Mouse (Mus musculus) heart, embryonic 11.5 days (tissue): ENCODE data around the gene Ntrk3. TPM values are rescaled to one million over a fixed set of nuclear protein-coding genes. Genes with fewer than 3 reads are reported as not detected.

Source experiments
- ATAC-seq: fragments of 200-750 bp; cut with Nextera tagmentation; replicated peaks from 2 replicates; pipeline ENCODE4 v1.8.0; 2017; ENCODE audit warnings: moderate library complexity; ENCODE audit not compliant: insufficient number of reproducible peaks, low FRiP score, low TSS enrichment
- H3K27ac ChIP-seq: fragments of 300-500 bp; sonication (generic); 2 replicates; pipeline ENCODE4 v1.5.1; 2014; ENCODE audit warnings: mild to moderate bottlenecking, low read depth, low read length
- H3K27me3 ChIP-seq: fragments of 300-500 bp; sonication (generic); 2 replicates; pipeline ENCODE4 v1.6.1; 2014; ENCODE audit warnings: mild to moderate bottlenecking, low read length, mixed read lengths; ENCODE audit not compliant: control insufficient read depth, insufficient read depth
- H3K36me3 ChIP-seq: fragments of 300-500 bp; sonication (generic); 2 replicates; pipeline ENCODE4 v1.6.1; 2014; ENCODE audit warnings: mild to moderate bottlenecking, low read length, moderate library complexity, mixed read lengths; ENCODE audit not compliant: control insufficient read depth, insufficient read depth
- H3K4me1 ChIP-seq: fragments of 300-500 bp; sonication (generic); 2 replicates; pipeline ENCODE4 v1.6.1; 2014; ENCODE audit warnings: low read length; ENCODE audit not compliant: control insufficient read depth, insufficient read depth
- H3K4me2 ChIP-seq: fragments of 300-500 bp; sonication (generic); 2 replicates; pipeline ENCODE4 v1.6.1; 2014; ENCODE audit warnings: mild to moderate bottlenecking, moderate library complexity
- H3K4me3 ChIP-seq: fragments of 300-500 bp; sonication (generic); 2 replicates; pipeline ENCODE4 v1.5.1; 2014; ENCODE audit warnings: low read depth, low read length
- H3K9ac ChIP-seq: fragments of 300-500 bp; sonication (generic); 2 replicates; pipeline ENCODE4 v1.6.1; 2014; ENCODE audit warnings: mild to moderate bottlenecking, low read depth, low read length, moderate library complexity
- H3K9me3 ChIP-seq: fragments of 300-500 bp; sonication (generic); replicated peaks from 2 replicates; pipeline ENCODE4 v1.6.1; 2016; ENCODE audit warnings: low read length; ENCODE audit not compliant: control insufficient read depth
- WGBS: fragments of 180-500 bp; shearing (Covaris S2); extraction: QIAGEN DNeasy Blood & Tissue Kit; methylation state at CpG from one replicate; pipeline ENCODE4 v1.1.7; 2014; ENCODE audit not compliant: insufficient replicate concordance; 5-methylcytosine and 5-hydroxymethylcytosine counted together
- polyA plus RNA-seq: library from polyadenylated mRNA; unstranded; fragments of >200 nt; fragmentation: Nextera tagmentation; extraction: Ambion mirVana; gene quantifications from 2 replicates; pipeline ENCODE4 v1.2.1, GENCODE M21; 2014

Gene Ntrk3
- polyA plus RNA-seq, 1 experiment from 2014 or later: 1.1 TPM

GRCm38 (mm10) chr7:78707708-78708107, 30.1 kb downstream of the Ntrk3 start:
- Histone ChIP-seq H3K27me3 (no peaks in the 10 kb centered on the region), H3K9ac (no peak overlapping the region), H3K4me1 (no peaks in the 10 kb centered on the region), H3K4me2 (no peak overlapping the region), H3K36me3 (no peaks in the 10 kb centered on the region), H3K27ac (no peak overlapping the region), H3K9me3 (no peaks in the 10 kb centered on the region), H3K4me3 (no peak overlapping the region)
- WGBS: 69% methylated on average over 7 of the region's 7 CpGs
- no peak for ATAC-seq

DNA sequence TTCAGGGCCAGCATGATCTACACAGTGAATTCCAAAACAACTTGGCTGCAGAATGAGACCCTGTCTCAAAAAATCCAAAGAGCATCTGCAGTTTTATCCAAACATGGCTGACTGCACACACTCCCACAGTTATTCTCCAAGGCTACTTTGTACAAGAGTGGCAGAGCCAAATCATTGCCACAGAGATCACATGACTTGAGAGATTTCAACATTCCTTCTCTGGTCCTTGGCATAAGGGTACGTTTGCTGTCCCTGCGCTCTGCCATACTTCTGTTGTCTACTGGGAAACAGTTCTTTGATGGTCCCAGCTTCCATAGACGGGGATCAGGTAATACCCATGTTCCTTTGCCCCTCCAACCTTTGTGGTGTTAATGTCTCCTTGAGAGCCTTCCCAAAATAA, 30.7 kb downstream of the Ntrk3 start:
- Histone ChIP-seq H3K27ac (no peak overlapping the region), H3K36me3 (no peaks in the 10 kb centered on the region), H3K9ac (no peak overlapping the region), H3K4me2 (no peak overlapping the region), H3K27me3 (no peaks in the 10 kb centered on the region), H3K4me3 (no peak overlapping the region), H3K9me3 (no peaks in the 10 kb centered on the region), H3K4me1 (no peaks in the 10 kb centered on the region)
- ATAC-seq: no peak
- 75% methylated on average over 3 of the region's 3 CpGs for WGBS

GRCm38 (mm10) chr7:78702676-78703075, 35.1 kb downstream of the Ntrk3 start:
- Histone ChIP-seq H3K9ac (no peak overlapping the region), H3K36me3 (no peaks in the 10 kb centered on the region), H3K9me3 (no peaks in the 10 kb centered on the region), H3K4me2 (no peak overlapping the region), H3K4me1 (no peaks in the 10 kb centered on the region), H3K27ac (no peak overlapping the region), H3K4me3 (no peak overlapping the region), H3K27me3 (no peaks in the 10 kb centered on the region)
- WGBS: 39% methylated on average over 6 of the region's 6 CpGs
- ATAC-seq: no peak

DNA sequence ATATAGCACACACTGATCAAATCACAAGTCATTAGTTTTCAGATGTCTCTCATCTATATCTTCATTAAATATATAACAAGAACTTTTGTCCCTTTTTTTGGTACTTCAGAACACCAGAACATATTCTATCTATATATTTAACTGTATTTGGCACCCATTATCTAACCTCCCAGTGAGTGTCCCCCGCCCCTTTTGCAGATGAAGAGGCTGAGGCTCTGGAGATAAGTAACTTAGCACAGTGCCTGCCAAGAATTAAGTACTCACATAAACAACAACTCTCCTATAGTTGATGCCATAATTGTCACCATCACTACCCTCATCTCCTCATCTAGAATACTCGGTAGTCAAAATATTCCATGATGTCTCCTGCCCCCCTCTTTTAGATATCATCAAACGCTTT, 42.6 kb downstream of the Ntrk3 start:
- 67% methylated on average over 3 of the region's 3 CpGs for WGBS
- no peaks in the 10 kb centered on the region for H3K4me1 ChIP-seq

GRCm38 (mm10) chr7:78693148-78693547, 44.7 kb downstream of the Ntrk3 start:
- ATAC-seq: no peak
- H3K4me2 ChIP-seq: no peak overlapping the region
- no peaks in the 10 kb centered on the region for H3K4me1 ChIP-seq
- no peak overlapping the region for H3K9ac ChIP-seq
- no peaks in the 10 kb centered on the region for H3K36me3 ChIP-seq
- no peak overlapping the region for H3K4me3 ChIP-seq
- H3K9me3 ChIP-seq: no peaks in the 10 kb centered on the region
- whole genome bisulfite sequencing: 62% methylated on average over 1 of the region's 1 CpGs
- no peaks in the 10 kb centered on the region for H3K27me3 ChIP-seq
- no peak overlapping the region for H3K27ac ChIP-seq

More for the DNA sequence above, 42.6 kb downstream of the Ntrk3 start:
- Histone ChIP-seq H3K4me2 (no peak overlapping the region), H3K27ac (no peak overlapping the region), H3K27me3 (no peaks in the 10 kb centered on the region), H3K36me3 (no peaks in the 10 kb centered on the region), H3K4me3 (no peak overlapping the region), H3K9me3 (no peaks in the 10 kb centered on the region), H3K9ac (no peak overlapping the region)
- no peak for ATAC-seq

- Histone ChIP-seq H3K36me3 (no peaks in the 10 kb centered on the region), H3K4me1 (no peaks in the 10 kb centered on the region), H3K27me3 (no peaks in the 10 kb centered on the region), H3K9ac (no peak overlapping the region), H3K4me2 (no peak overlapping the region), H3K4me3 (no peak overlapping the region), H3K27ac (no peak overlapping the region), H3K9me3 (no peaks in the 10 kb centered on the region)
- WGBS: 44% methylated on average over 3 of the region's 3 CpGs
- ATAC-seq: no peak
These were observed 46.9 kb downstream of the Ntrk3 start for GRCm38 (mm10) chr7:78690956-78691355.

DNA sequence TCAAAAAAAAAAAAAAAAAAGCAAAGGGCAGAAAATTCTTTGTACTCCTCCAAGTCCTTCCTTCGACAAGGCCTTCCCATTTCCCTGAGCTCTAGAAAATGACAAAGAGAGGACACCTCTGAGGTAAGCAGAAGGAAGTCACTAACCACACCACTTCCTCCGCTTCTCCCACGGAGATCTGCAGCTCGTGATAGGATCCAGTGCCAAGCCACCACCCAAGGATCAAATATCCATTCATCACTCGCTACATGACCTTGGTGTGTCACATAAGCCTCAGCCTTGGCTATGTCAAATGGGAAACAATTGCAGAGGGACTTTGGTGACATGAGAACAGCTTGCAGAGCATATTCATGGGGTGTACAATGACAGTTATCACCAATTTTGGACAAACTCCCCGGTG, 52.9 kb downstream of the Ntrk3 start:
- no peaks in the 10 kb centered on the region for H3K9me3 ChIP-seq
- no peak overlapping the region for H3K4me3 ChIP-seq
- no peak overlapping the region for H3K4me2 ChIP-seq
- WGBS: 60% methylated on average over 6 of the region's 6 CpGs
- H3K9ac ChIP-seq: no peak overlapping the region
- ATAC-seq: no peak
- no peaks in the 10 kb centered on the region for H3K36me3 ChIP-seq
- no peaks in the 10 kb centered on the region for H3K4me1 ChIP-seq
- H3K27me3 ChIP-seq: no peaks in the 10 kb centered on the region
- no peak overlapping the region for H3K27ac ChIP-seq

GRCm38 (mm10) chr7:78680871-78681270, 56.9 kb downstream of the Ntrk3 start:
- no peak for ATAC-seq
- WGBS: 73% methylated on average over 2 of the region's 2 CpGs
- no peaks in the 10 kb centered on the region for H3K4me1 ChIP-seq

GRCm38 (mm10) chr7:78669407-78669806, 68.4 kb downstream of the Ntrk3 start:
- no peak overlapping the region for H3K4me2 ChIP-seq
- H3K27me3 ChIP-seq: no peaks in the 10 kb centered on the region
- no peak overlapping the region for H3K4me3 ChIP-seq
- no peak overlapping the region for H3K9ac ChIP-seq
- no peaks in the 10 kb centered on the region for H3K36me3 ChIP-seq
- no peak for ATAC-seq
- no peaks in the 10 kb centered on the region for H3K4me1 ChIP-seq
- WGBS: 90% methylated on average over 16 of the region's 16 CpGs
- H3K27ac ChIP-seq: no peak overlapping the region
- H3K9me3 ChIP-seq: no peaks in the 10 kb centered on the region

More at GRCm38 (mm10) chr7:78680871-78681270, 56.9 kb downstream of the Ntrk3 start:
- H3K9ac ChIP-seq: no peak overlapping the region
- H3K27me3 ChIP-seq: no peaks in the 10 kb centered on the region
- H3K4me2 ChIP-seq: no peak overlapping the region
- no peaks in the 10 kb centered on the region for H3K36me3 ChIP-seq
- no peaks in the 10 kb centered on the region for H3K9me3 ChIP-seq
- H3K4me3 ChIP-seq: no peak overlapping the region
- no peak overlapping the region for H3K27ac ChIP-seq
